Mouse (Mus musculus) testis, postnatal 14 days (tissue): Measurements from ENCODE around the gene Ntm.

Source experiments
- DNase-seq: peaks from one replicate; pipeline ENCODE4 v3.0.0; 2021; ENCODE audit warnings: low spot score

Ntm gene

GRCm38 (mm10) chr9:29962978-29963377 lies at the start of gene Ntm:
Ntm (minus strand) TSS chr9:29963141.
- DNase-seq: no peak

GRCm38 (mm10) chr9:30005701-30006100 lies 42.8 kb upstream of the Ntm start:
- DNase-seq: no peak

GRCm38 (mm10) chr9:30003612-30004011 lies 40.7 kb upstream of the Ntm start:
- DNase-seq: peak; percentile 5

- DNase-seq: no peak
These were observed 18.4 kb upstream of the Ntm start for GRCm38 (mm10) chr9:29981177-29981915.

- no peak for DNase-seq
These were observed 730 bp downstream of the Ntm start for GRCm38 (mm10) chr9:29961954-29962867.

- no peak for DNase-seq
These were observed 1.4 kb downstream of the Ntm start for GRCm38 (mm10) chr9:29961512-29961911.

- no peak for DNase-seq
These were observed 2.2 kb downstream of the Ntm start for GRCm38 (mm10) chr9:29960741-29961140.

GRCm38 (mm10) chr9:29960236-29960635 lies 2.7 kb downstream of the Ntm start:
- no peak for DNase-seq

GRCm38 (mm10) chr9:29956936-29957335 lies 6.0 kb downstream of the Ntm start:
- no peak for DNase-seq

GRCm38 (mm10) chr9:29954031-29954430 lies 8.9 kb downstream of the Ntm start:
- DNase-seq: no peak

- no peak for DNase-seq
These were observed 13.9 kb downstream of the Ntm start for GRCm38 (mm10) chr9:29949041-29949440.

GRCm38 (mm10) chr9:29943209-29944070 lies 19.5 kb downstream of the Ntm start:
- no peak for DNase-seq

GRCm38 (mm10) chr9:29942183-29942952 lies 20.6 kb downstream of the Ntm start:
- no peak for DNase-seq

- no peak for DNase-seq
These were observed 23.4 kb downstream of the Ntm start for GRCm38 (mm10) chr9:29939517-29940034.

GRCm38 (mm10) chr9:29928796-29929195 lies 34.1 kb downstream of the Ntm start:
- DNase-seq: no peak

GRCm38 (mm10) chr9:29925382-29925781 lies 37.6 kb downstream of the Ntm start:
- DNase-seq: no peak

- DNase-seq: no peak
These were observed 64.4 kb downstream of the Ntm start for GRCm38 (mm10) chr9:29898406-29899054.

- DNase-seq: no peak
These were observed 65.5 kb downstream of the Ntm start for GRCm38 (mm10) chr9:29897448-29897847.

GRCm38 (mm10) chr9:29892792-29893191 lies 70.1 kb downstream of the Ntm start:
- DNase-seq: no peak

GRCm38 (mm10) chr9:29888712-29889111 lies 74.2 kb downstream of the Ntm start:
- DNase-seq: no peak

- DNase-seq: no peak
These were observed 75.0 kb downstream of the Ntm start for GRCm38 (mm10) chr9:29887924-29888323.
